Mouse (Mus musculus) frontal cortex, adult 2 months (tissue): ENCODE data around the gene Hnrnpul1. TPM values are rescaled to one million over a fixed set of nuclear protein-coding genes. Genes with fewer than 3 reads are reported as not detected.

Source experiments
- DNase-seq, 2 experiments: peaks; one replicate each; pipeline ENCODE4 v3.0.0; 2022; ENCODE audit warnings: low spot score in 1 of 2; ENCODE audit errors: extremely low spot score in 1 of 2
- polyA plus RNA-seq: library from polyadenylated mRNA; depleted of rRNA; stranded (reverse); fragments of >200 nt; gene quantifications from 2 replicates; pipeline ENCODE4 v1.2.3, GENCODE M21; 2012

The Hnrnpul1 gene
- polyA plus RNA-seq, 1 experiment, result 47.7 TPM

DNA sequence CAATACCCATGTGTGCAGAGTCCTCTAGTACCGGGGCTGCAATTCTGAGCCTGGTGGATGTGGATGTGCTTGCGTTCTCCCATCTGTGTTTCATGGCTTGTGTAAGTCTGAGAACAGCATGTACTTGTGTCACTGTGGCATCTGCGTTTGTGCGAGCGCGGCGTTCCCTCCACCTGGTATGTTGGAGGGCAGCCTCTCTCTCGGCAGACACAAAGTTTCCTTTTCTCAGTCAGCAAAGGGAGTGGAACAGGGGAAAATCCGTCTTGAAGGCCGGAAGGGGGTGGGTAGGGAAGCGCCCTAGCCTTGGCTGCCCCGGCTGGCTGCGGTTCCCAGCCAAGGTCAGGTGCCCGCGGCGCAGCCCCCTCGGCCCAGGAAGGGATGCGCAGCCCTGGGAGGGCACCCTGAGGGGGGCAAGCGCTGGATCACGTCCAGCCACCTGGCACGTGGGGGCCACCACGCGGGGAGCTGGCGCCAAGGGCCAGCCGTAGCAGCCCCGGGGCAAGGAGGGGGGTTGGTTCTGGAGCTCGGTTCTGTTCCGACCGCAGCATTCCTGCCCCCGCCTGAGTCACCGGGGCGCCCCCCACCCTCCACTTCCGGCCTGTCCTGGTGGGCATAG lies 26.9 kb upstream of the Hnrnpul1 start:
- no peak for DNase-seq

DNA sequence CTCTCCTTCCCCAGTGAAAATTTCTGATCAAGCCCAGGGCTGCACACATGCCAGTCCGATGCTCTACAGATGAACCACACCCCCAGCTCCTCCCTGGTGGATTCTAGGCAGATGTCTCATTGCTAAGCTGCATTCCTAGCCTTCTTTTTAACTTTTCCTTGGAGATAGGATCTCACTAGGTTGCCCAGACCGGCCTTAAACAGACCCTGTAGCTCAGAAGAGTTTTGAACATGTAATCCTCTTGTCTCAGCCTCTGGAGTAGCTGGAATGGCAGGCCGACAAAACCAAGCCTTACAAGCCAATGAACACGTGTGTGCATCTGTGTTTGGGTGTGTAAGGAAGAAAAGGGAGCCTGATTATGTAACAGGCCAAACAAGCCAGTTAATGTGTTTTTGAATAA lies 26.2 kb upstream of the Hnrnpul1 start:
- DNase-seq, result no peak

DNA sequence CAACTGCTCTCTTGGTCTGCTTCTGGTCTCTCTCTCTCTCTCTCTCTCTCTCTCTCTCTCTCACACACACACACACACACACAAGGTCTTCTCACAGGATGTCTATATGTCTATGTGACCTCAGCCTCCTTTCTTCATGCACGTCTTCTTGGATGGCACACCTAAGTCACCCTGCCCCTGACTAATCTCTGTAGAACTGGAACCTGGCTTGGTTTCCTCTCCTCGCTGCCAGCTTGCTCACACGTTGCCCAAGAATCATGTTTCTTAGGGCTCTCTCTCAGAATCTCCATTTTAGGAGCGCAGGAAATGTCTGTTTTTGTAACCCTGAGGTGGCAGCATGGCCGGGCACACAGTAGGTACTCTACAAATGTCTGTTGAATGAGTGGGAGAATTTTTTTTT lies 25.5 kb upstream of the Hnrnpul1 start:
- DNase-seq, result no peak

DNA sequence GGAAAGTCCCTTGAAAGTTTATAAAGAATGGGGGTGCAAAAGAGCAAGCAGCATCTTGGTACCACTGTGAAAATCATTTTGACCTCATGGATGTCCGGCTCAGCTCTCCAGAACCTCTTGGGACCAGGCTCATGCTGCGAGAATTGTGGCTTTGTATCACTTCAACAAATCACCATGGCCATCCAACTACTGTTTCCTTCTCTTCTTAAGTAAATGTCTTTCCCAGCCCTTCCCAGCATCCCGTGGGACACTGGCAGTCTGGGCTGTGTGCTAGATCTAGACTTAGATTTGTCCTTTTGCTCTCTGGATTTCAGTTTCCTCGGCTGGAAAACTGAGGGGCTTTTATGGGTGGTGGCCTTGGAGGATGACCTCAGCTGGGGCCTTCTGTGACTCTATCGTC lies 13.7 kb upstream of the Hnrnpul1 start:
- DNase-seq, result no peak

DNA sequence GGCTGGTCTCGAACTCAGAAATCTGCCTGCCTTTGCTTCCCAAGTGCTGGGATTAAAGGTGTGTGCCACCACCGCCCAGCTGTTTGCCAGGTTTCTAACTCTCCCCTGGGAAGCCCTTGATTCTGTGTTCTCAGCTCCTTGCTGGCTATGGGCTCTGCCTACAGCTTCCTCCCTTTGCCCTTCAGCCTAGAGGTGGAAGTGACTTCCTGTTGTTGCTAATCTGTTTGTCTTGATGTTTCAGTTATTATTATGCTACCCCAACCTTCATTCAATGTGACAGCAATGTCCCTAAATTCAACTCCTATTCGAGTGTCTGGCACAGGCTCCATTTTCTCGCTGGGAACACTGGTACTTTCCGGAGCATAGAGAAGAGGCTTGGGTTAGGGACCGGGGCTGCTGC lies 11.6 kb upstream of the Hnrnpul1 start:
- DNase-seq, result no peak

DNA sequence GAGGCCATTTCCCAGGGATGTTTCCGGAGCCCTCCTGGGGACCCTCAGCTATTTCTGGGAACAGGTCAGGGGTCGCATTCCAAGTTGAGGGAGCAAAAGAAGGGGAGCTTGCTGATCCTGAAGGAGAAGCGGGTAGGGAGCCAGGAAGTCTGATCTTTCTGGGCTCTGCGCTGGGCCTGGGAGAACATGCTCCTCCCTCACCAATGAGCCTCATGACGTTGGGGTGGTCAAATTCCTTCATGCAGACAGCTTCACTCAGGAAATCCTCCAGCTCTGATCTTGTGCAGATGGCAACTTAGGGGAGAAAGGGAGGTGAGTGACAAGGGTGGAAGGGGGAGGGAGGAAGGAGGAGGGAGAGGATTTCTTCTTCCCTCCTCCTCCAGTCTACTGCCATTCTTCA lies 9.7 kb upstream of the Hnrnpul1 start:
- no peak for DNase-seq

DNA sequence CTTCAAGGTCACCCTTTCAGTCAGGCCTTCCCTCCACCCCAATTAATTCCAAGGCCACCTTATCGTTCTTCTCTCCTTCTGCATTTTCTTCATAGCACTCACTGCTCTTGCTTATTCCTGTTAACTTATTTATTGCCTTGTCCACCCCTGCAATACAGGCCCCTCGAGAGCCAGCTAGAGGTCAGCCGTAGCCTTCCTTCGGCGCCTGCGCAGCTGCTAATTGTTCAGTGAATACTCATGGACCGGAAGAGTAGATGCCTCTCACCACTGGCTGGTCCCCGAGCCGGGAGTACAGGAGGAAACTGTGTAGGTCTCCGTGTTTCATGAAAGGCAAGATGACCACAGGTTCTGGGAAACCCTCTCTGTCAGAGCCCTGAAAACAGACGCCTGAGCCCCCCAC lies 9.1 kb upstream of the Hnrnpul1 start:
- no peak for DNase-seq

DNA sequence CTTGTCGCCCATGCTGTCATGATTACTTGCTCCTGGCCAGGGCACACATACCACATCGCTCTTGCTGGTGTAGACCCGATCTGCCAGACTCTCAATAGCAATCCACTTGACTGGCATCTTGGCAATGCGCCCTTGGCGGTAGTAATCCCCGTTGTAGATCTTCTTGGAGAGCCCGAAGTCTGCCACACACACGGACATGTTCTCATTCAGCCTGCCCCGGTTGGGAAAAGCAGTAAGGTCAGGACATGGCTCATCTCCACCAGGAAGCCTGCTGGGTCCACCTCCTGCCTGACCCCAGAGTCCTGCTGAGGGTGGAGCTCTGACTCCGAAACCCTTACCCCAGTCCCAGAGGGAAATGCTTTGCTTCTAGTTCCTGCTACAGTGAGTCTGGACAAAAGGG lies 6.8 kb upstream of the Hnrnpul1 start:
- DNase-seq, result no peak

DNA sequence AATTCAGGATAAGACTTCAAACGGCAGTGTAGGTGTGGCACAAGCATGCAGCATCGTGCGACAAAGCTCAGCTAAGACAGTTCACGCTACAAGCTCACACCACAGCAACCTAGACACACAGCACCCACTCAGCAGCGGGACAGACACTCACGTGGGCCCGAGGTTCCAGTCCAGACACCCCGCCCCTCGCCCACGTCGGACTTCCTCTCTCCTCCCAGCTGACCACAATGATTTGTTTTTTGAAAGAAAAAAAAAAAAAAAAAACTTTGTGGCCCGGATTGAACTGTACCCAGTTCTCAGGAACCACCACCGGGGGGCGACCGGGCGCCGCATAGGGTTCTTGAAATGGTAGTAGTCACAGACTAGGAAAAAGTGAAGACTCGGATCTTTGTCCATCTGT lies 1.5 kb upstream of the Hnrnpul1 start:
- DNase-seq, result peak; percentile 74 to 92

DNA sequence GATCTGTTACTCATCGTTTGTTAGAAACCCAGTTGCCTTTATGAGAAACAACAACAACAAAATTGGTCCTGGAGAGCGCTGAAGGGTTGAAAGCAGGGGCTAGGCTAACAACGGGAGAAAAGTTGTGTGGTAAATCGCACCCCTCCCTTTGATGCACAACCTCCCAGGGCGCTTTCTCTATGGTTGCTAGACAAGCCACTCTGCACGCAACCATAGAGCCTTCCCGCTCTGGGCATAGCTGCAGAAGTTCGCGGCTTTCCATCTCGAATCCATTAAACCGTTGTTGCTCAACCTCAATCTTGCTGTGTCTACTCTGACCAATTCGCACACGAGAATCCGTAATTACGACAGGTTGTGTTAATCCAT lies 894 bp upstream of the Hnrnpul1 start:
- peak in 1 of 2 experiments; percentile 45 for DNase-seq

DNA sequence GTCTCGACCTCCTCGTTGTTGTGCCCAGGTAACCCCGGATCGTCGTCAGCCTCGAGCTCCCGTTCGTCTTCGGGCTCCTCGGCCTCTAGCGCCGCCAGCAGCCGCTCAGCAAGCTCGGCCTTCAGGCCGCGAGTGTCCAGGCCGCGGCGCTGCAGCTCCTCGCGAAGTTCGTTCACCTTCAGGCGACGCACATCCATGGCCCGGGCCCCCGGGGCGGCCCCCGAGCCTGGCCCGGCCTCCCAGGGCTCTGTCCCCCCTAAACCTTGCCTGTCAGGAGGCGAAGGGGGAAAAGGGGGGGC lies 169 bp downstream of the Hnrnpul1 start:
- DNase-seq, result no peak

DNA sequence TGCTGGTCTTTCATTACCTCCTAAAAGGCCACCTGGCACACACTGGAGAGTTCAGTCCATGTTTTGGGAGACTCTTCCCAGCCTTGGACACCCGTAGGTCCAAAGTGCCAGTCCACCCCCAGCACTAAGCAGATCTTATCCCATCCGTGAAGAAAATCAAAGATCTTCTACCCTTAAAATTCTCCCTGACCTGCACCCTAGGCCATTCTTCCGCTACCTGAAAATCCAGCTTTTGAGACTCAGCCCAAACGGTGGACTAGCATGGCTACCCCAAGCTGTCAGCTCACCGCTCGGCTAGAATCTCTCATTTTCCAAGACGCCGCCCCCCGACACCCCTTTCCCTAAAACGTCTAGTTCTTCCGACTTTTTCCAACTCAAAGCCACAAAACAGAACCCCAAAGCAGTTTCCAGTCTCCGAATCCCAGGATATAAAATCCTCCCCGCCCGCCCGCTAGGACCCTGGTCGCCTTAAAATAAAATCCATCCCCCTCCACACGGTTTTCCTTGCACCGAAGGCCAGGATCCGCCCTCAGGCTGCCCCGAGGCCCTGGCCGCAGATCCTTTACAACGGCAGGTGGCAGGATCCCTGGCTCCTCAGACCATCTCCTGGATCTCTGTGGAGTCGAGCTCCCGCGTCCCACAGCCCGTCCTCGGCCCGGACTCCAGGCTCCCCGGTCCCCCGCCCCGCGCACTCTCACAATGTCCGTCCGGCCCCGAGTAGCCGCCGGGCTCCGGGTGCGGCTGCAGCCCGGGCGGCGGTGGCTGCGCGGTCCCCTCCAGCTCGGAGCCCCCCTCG lies 716 bp downstream of the Hnrnpul1 start:
- DNase-seq, result peak in 1 of 2 experiments; percentile 29

DNA sequence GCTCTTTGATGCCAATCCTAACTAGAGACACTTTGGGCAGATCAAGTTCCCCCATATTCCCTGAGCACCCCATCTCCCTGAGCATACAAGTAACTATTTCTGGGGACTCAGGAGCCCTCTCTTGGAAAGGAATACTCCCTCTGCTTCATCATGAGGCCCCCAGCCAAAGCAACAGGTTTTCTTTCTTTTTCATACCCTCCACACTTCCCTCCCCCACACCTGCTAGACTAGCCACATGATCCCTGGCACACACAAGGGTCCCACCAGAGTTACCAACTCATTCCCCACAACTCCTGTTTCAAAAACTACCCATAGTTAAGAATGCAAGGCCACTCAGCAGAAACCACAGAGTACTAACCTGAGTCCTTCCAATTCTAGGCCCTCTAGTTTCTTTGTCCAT lies 1.5 kb downstream of the Hnrnpul1 start:
- no peak for DNase-seq

DNA sequence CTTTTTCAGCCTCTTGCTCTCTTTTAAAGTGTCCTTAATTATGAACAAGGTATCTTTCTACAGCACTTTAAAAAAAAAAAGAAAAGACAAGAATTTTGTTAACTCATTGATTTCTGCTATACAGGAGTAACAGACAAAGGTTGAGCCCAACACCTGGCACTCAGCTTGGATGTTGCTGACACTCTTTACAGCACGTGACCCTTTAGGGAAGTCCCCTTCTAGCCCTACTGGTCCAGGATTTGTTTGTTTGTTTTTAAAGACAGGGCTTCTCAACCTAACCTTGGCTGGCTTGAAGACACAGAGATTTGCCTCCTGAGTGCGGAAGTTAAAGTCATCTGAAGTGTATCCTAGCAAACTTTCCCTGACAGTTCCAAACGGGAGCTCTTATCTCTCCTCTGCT lies 7.7 kb downstream of the Hnrnpul1 start:
- no peak for DNase-seq

DNA sequence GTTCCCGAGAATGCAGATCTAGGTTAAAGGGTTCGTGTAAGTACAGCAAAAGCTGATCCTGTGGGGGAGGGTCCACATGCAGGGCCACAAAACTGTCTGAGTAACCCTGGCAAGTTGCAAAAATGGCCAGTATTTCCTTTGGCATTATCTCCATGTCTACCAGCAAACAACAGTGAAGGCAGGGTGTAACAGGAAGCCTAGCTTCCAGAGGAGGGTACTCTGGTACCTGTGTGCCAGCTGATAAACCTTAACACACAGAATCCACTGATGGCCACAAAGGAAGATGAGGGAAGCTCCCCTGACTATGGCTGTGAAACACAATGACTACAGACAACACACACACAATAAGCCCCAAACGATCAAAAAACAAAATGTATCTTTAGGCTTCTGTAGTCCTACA lies 16.3 kb downstream of the Hnrnpul1 start:
- DNase-seq, result no peak

DNA sequence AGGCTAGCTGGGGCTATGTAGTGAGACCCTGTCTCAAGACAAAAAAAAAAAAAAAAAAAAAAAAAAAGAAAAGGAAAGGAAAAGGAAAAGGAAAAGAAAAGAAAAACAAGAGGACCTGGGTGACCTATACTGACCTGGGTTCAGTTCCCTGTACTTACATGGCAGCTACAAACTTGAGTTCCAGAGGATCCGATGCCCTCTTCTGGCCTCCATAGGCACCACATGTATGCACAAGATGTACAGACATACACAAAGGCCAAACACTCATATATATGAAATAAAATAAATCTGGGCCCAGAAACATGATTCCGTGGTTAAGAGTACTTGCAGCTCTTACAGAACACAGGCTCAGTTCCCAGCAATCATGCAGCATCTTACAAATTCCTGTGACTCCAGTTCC lies 17.6 kb downstream of the Hnrnpul1 start:
- DNase-seq, result no peak

DNA sequence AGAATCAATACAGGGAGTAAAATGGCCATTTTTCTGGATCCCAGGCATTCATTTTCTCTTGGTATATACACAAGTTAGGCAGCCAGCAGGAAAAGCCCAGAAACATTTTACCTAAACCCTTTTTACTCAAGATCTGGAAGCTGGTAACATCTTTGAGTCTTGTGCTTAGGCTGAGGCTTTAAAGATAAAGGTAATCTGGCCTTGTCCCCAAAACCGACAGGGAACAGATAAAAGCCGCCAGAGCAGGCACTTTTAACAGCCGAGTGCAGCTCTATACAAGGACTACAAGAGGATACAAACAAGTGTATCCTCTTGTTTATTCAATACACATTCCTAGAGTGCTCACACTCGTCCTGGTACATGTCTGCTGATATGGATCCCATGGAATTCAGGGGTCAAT lies 19.6 kb downstream of the Hnrnpul1 start:
- no peak for DNase-seq

DNA sequence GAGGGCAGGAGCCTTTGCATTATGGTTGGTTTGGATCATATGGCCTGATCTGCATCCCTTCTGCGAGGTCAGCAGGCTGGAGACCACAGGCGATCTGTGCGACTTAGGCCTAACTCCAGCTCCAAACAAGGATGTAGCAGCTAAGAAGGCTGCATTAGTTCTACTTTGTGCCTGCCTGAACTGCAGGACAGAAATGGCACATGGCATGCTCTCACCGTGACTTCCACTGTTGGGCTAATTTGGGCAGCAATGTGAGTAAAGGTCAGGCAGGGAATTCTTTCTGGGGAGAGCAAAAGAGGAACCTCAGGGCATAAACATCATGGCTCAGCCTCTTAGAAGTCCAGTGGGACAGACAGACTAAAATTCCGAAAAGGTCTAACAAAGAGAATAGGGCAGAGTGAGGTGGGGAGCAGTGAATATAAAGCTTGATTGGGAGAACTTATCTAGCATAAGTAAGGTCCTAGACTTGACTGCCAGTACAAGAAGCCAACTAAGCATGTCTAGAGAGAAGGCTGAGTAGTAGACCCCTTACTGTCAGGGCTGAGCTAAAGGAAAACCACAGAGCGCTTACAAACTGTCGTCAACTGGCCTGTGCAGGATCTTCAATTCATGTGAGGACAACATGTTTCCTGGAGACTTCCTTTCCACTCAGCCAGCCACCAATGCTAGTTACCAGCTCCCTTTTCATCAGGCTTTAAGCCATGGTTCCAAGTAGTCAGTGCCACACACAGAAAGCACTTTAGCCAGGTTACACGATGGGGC lies 23.1 kb downstream of the Hnrnpul1 start:
- no peak for DNase-seq

DNA sequence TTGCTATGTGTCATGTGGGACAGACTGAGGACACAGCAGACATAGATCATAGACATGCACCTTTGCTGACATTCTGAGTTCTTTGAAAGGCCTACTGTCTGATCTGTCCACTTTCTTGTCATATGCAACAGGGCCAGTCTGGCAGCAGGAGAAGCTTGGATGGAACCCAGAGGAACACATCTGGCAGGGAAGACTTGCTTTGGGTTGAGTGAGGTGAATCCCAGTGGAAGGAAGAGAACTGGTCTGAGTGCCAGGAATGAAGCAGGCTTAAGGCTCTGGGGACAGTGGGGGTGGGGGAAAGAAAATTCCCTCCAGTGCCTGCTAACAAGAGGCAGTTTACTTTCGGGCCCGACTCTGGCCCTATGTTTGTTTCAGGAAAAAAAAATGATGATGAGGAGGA lies 24.7 kb downstream of the Hnrnpul1 start:
- DNase-seq, result no peak

DNA sequence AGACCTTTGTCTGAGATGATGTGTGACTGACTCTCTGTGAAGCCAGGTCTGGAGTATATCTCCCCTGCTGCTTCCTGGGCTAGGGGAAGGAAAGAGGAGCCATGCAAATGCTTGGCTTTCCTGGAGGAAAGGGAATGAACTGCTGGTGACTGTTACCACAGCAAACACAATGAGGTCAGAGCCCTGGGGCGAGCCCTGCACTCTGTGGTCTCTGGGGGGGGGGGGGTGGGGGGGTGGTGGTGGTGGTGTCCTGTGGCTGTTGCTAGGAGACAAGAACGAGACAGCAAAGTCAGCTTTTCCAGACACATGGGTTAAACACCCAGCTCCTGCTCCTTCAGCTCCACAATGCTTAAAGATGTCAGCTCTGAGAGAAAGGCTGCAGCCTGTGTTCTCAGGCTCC lies 25.2 kb downstream of the Hnrnpul1 start:
- no peak for DNase-seq

DNA sequence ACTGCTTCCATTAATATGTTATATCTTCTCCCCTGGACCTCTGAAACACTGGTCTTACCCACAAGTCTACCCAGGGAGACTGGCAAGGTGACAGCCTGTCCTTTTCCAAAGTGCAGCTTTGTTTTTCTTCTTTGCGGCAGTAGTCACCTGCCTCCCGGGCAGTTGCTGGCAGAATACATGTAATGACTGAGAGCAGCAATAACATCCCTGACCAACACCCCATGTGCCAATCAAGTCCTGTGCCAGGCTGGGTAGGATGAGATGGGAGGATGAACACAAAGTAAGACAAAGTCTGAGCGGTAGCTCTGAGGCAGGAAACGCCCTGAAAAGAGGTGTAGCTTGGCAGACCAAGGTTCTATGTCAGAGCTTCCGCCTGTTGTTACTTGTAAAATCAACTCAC lies 26.8 kb downstream of the Hnrnpul1 start:
- DNase-seq, result no peak

DNA sequence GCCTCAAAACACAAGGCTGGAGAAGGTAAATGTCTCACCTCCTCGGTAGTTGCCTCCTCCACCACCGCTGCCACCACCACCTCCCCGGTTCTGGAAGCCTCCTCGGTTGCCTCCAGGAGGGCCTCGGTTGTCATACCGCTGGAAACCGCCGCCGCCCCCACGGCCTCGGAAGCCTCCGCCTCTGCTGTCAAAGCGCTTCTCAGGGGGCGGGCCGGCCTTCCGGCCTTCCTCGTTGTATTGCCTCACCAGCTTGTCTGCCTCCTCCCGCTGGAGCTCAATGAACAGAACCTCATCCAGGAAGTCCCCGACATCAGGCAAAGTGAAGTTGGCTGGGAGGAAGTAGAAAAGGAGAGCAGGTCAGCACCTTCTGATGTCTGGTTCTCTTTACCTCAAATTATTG lies 28.7 kb downstream of the Hnrnpul1 start:
- DNase-seq, result no peak
